Mouse (Mus musculus): ENCODE measurements around the gene March10.

- TF ChIP-seq CHD2 (IDR thresholded peaks at IDR 0.05; ENCODE audit: low read depth, low read length) (no peak), ZNF384 (IDR thresholded peaks at IDR 0.05; ENCODE audit: low read depth, low read length) (no peak), MAFK (IDR thresholded peaks at IDR 0.05; ENCODE audit: insufficient read depth, low read depth, low read length) (no peak), HCFC1 (IDR thresholded peaks at IDR 0.05; ENCODE audit: borderline replicate concordance, insufficient read depth, low read length) (no peak), ZC3H11A (IDR thresholded peaks at IDR 0.05; ENCODE audit: borderline replicate concordance, low read depth, low read length) (no peak)
Measured at GRCm38 (mm10) chr11:105473716-105474351, 17.3 kb upstream of the March10 start.

Data from ES-E14 (cell line).